Mouse (Mus musculus): ENCODE measurements around the gene Mbd5. TPM values are rescaled to one million over a fixed set of nuclear protein-coding genes. Genes with fewer than 3 reads are reported as not detected.

Mbd5 gene
- total and polyA plus RNA-seq, 2 experiments from 2014 or later: 25.1 to 27.7 TPM

DNA sequence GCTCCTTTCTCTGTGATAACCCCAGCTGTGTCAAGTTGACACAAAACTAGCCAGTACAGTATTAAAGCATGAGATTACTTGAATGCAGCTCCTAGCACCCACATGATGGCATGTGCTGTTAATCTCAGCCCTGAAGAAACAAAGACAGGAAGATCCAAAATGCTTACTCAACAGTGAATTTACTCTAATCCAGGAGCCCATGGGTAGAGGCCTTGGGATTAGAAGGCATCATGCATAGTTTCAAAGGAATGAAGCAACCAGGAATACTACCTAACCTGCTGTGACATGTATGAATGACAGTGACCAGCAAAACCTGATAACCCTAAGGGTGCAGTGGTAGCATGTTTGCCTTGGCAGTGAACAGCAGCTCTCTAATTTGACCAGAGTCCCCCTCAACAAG, 159.6 kb downstream of the Mbd5 start:
- ATAC-seq (ENCODE audit: low FRiP score): no peak
- Histone ChIP-seq H3K27me3 (ENCODE audit: insufficient read depth, low read length) (no peaks in the 10 kb centered on the region), H3K27ac (ENCODE audit: low read depth, low read length) (no peak overlapping the region), H3K4me2 (ENCODE audit: low read depth, low read length, poor library complexity, severe bottlenecking) (no peak overlapping the region), H3K9ac (replicated peaks; ENCODE audit: low read length, poor library complexity, severe bottlenecking) (no peak overlapping the region), H3K9me3 (ENCODE audit: low read length) (no peaks in the 10 kb centered on the region), H3K36me3 (ENCODE audit: insufficient read depth, low read length) (no peaks in the 10 kb centered on the region), H3K4me1 (ENCODE audit: insufficient read depth, low read length) (no peaks in the 10 kb centered on the region), H3K4me3 (ENCODE audit: low read depth, low read length) (no peak overlapping the region)
- DNase-seq (ENCODE audit: low spot score): no peak
- no peak for TF ChIP-seq CTCF (IDR thresholded peaks at IDR 0.05)

DNA sequence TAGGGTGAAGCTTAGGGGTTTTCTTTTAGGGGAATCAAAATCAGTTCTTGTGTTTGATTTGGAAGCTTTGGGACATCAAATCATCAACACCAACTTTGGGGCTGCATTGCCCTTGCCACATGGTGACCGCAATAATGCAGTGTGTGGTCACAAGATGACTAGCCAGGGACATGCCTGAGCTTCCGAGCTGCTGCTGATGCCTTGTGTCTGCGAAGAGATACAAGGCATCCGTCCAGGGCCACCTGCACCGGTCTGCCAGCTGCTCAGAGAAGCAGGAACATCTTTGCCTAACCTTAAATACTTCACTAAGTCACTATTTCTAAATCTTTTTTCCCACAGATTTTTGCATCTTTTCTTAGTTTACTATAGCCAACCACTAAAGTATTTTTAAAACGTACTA, 170.6 kb downstream of the Mbd5 start:
- H3K36me3 ChIP-seq (ENCODE audit: insufficient read depth, low read length): 0 out of 2 replicates have a peak, but pooled peaks cover 2% of the 10 kb centered on the region
- H3K9ac ChIP-seq (replicated peaks; ENCODE audit: low read length, poor library complexity, severe bottlenecking): no peak overlapping the region
- DNase-seq (ENCODE audit: low spot score) (no peak), ATAC-seq (ENCODE audit: low FRiP score) (no peak)
- no peaks in the 10 kb centered on the region for H3K9me3 ChIP-seq (ENCODE audit: low read length)
- H3K27me3 ChIP-seq (ENCODE audit: insufficient read depth, low read length): no peaks in the 10 kb centered on the region
- H3K27ac ChIP-seq (ENCODE audit: low read depth, low read length): no peak overlapping the region
- no peak overlapping the region for H3K4me3 ChIP-seq (ENCODE audit: low read depth, low read length)
- no peak overlapping the region for H3K4me2 ChIP-seq (ENCODE audit: low read depth, low read length, poor library complexity, severe bottlenecking)
- 94% methylated on average over 6 of the region's 6 CpGs for WGBS
- no peaks in the 10 kb centered on the region for H3K4me1 ChIP-seq (ENCODE audit: insufficient read depth, low read length)
- TF ChIP-seq CTCF (IDR thresholded peaks at IDR 0.05): no peak

DNA sequence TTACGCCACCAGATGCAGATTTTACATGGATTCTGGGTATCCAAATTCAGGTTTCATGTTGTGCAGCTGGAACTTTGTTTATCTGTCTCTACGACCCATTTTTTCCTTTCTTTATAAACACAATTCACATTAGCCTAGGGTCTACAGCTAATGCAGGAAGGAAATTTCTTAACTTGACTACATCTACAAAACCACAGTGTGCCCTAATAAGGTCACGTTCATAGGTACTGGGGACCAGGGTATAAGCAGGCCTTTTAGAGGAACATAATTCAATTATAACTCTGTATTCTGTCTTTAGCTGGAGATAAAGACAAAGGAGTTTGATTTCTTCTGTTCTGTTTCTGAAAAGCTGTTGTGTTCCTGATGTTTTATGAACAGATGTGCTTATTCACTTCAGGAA, 172.3 kb downstream of the Mbd5 start:
- ATAC-seq (ENCODE audit: low FRiP score): no peak
- WGBS: 93% methylated on average over 3 of the region's 3 CpGs
- H3K36me3 ChIP-seq (ENCODE audit: insufficient read depth, low read length): 0 out of 2 replicates have a peak, but pooled peaks cover 2% of the 10 kb centered on the region

DNA sequence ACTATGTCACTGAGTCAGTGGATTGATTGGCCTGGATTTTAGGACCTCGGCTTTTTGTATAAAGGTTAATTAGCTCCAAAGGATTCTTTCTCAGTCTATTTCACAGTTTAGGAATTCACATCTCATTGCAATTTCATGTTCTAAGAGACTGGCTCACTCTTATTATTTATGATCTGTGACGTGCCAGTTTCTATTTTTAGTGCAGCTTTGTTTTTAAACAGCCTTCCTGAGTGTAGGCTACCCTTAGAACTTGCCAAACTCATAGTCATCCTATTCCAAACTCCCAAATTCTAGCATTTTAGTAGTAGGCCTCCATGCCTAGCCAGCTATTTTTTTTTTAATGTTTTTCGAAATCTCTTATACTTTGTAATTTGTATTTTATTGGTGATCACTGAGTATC, 192.9 kb downstream of the Mbd5 start:
- Histone ChIP-seq H3K9me3 (ENCODE audit: low read length) (no peaks in the 10 kb centered on the region), H3K4me3 (ENCODE audit: low read depth, low read length) (no peak overlapping the region), H3K27me3 (ENCODE audit: insufficient read depth, low read length) (no peaks in the 10 kb centered on the region), H3K4me2 (ENCODE audit: low read depth, low read length, poor library complexity, severe bottlenecking) (no peak overlapping the region), H3K27ac (ENCODE audit: low read depth, low read length) (no peak overlapping the region), H3K36me3 (ENCODE audit: insufficient read depth, low read length) (no peaks in the 10 kb centered on the region), H3K9ac (replicated peaks; ENCODE audit: low read length, poor library complexity, severe bottlenecking) (no peak overlapping the region), H3K4me1 (ENCODE audit: insufficient read depth, low read length) (no peaks in the 10 kb centered on the region)
- ATAC-seq (ENCODE audit: low FRiP score) (no peak), DNase-seq (ENCODE audit: low spot score) (no peak)
- 72% methylated on average over 3 of the region's 3 CpGs for WGBS
- TF ChIP-seq CTCF (IDR thresholded peaks at IDR 0.05): no peak

More for the DNA sequence above, 172.3 kb downstream of the Mbd5 start:
- H3K4me2 ChIP-seq (ENCODE audit: low read depth, low read length, poor library complexity, severe bottlenecking): no peak overlapping the region
- no peak overlapping the region for H3K4me3 ChIP-seq (ENCODE audit: low read depth, low read length)
- no peaks in the 10 kb centered on the region for H3K9me3 ChIP-seq (ENCODE audit: low read length)
- H3K4me1 ChIP-seq (ENCODE audit: insufficient read depth, low read length): no peaks in the 10 kb centered on the region
- no peak overlapping the region for H3K27ac ChIP-seq (ENCODE audit: low read depth, low read length)
- TF ChIP-seq CTCF (IDR thresholded peaks at IDR 0.05): no peak
- no peaks in the 10 kb centered on the region for H3K27me3 ChIP-seq (ENCODE audit: insufficient read depth, low read length)
- H3K9ac ChIP-seq (replicated peaks; ENCODE audit: low read length, poor library complexity, severe bottlenecking): no peak overlapping the region
- DNase-seq (ENCODE audit: low spot score): no peak

DNA sequence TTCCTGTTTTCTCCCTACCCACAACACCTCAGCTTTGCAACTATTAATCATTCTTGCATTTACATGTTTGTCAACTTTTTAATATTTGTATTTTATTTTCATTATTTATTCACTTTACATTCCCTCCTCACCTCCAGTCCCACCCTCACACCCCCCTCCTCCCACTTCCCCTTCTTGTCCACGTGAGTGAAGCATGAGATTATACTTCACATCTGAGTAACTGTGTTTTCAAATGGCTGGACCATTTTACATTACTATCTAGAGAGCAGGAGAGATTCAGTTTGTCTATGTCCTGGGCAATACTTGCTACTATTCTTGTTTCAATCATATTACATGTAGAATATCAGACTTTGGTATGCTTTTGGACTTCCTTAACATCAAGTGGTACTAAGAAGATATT, 204.3 kb downstream of the Mbd5 start:
- no peaks in the 10 kb centered on the region for H3K27me3 ChIP-seq (ENCODE audit: insufficient read depth, low read length)

DNA sequence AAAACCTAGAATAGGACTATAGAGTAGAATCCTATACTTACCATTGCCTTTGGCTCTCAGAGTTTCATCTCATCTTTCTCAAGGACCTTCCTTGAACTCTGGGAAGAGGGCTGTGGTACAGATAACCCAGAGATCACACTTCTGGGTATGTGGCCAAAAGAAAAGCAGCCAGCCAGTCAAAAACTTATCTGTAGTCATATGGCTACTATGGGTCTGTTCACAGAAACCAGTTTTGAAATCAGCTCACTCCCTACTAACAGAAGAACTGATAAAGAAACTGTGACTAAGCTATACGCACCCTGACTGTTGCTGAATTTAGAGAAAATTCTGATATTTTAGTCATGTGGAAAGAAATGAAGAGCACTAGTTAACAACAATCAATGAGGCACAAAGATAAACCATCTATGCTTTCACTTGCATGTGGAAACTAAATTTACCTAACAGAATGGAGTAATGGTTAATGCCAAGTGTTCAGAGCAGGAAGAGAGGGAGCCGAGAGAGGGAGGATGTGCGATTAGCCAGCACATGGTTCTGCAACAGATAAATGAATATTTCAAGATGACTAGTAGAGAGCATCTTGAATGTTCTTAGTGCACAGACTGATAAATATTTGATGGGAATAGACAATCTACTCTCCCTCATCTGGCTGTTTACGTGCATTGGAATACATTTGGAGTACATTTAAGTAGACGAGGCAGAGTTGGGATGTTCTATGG, 211.1 kb downstream of the Mbd5 start:
- no peak overlapping the region for H3K4me3 ChIP-seq (ENCODE audit: low read depth, low read length)
- H3K4me2 ChIP-seq (ENCODE audit: low read depth, low read length, poor library complexity, severe bottlenecking): no peak overlapping the region
- no peaks in the 10 kb centered on the region for H3K4me1 ChIP-seq (ENCODE audit: insufficient read depth, low read length)
- H3K9me3 ChIP-seq (ENCODE audit: low read length): no peaks in the 10 kb centered on the region
- DNase-seq (ENCODE audit: low spot score) (no peak), ATAC-seq (ENCODE audit: low FRiP score) (no peak)
- no peak overlapping the region for H3K9ac ChIP-seq (replicated peaks; ENCODE audit: low read length, poor library complexity, severe bottlenecking)
- H3K36me3 ChIP-seq (ENCODE audit: insufficient read depth, low read length): 0 out of 2 replicates have a peak, but pooled peaks cover 3% of the 10 kb centered on the region
- 82% methylated on average over 5 of the region's 5 CpGs for WGBS
- no peaks in the 10 kb centered on the region for H3K27me3 ChIP-seq (ENCODE audit: insufficient read depth, low read length)
- no peak overlapping the region for H3K27ac ChIP-seq (ENCODE audit: low read depth, low read length)
- TF ChIP-seq CTCF (IDR thresholded peaks at IDR 0.05): no peak

More for the DNA sequence above, 204.3 kb downstream of the Mbd5 start:
- DNase-seq (ENCODE audit: low spot score): no peak
- Histone ChIP-seq H3K4me3 (ENCODE audit: low read depth, low read length) (no peak overlapping the region), H3K4me2 (ENCODE audit: low read depth, low read length, poor library complexity, severe bottlenecking) (no peak overlapping the region), H3K27ac (ENCODE audit: low read depth, low read length) (no peak overlapping the region), H3K9ac (replicated peaks; ENCODE audit: low read length, poor library complexity, severe bottlenecking) (no peak overlapping the region), H3K9me3 (ENCODE audit: low read length) (no peaks in the 10 kb centered on the region), H3K4me1 (ENCODE audit: insufficient read depth, low read length) (no peaks in the 10 kb centered on the region), H3K36me3 (ENCODE audit: insufficient read depth, low read length) (0 out of 2 replicates have a peak, but pooled peaks cover 3% of the 10 kb centered on the region)
- no peak for ATAC-seq (ENCODE audit: low FRiP score)
- TF ChIP-seq CTCF (IDR thresholded peaks at IDR 0.05): no peak
- WGBS: 85% methylated on average over 1 of the region's 1 CpGs

Data from midbrain, postnatal 0 days (tissue).